Mouse (Mus musculus): Measurements from ENCODE around the gene Cisd3. TPM values are rescaled to one million over a fixed set of nuclear protein-coding genes. Genes with fewer than 3 reads are reported as not detected.
A peak's percentile ranks its signal among the peaks of the same experiment; 100 is the strongest.

Gene Cisd3
- polyA plus RNA-seq, 1 experiment, result 59.9 TPM

DNA sequence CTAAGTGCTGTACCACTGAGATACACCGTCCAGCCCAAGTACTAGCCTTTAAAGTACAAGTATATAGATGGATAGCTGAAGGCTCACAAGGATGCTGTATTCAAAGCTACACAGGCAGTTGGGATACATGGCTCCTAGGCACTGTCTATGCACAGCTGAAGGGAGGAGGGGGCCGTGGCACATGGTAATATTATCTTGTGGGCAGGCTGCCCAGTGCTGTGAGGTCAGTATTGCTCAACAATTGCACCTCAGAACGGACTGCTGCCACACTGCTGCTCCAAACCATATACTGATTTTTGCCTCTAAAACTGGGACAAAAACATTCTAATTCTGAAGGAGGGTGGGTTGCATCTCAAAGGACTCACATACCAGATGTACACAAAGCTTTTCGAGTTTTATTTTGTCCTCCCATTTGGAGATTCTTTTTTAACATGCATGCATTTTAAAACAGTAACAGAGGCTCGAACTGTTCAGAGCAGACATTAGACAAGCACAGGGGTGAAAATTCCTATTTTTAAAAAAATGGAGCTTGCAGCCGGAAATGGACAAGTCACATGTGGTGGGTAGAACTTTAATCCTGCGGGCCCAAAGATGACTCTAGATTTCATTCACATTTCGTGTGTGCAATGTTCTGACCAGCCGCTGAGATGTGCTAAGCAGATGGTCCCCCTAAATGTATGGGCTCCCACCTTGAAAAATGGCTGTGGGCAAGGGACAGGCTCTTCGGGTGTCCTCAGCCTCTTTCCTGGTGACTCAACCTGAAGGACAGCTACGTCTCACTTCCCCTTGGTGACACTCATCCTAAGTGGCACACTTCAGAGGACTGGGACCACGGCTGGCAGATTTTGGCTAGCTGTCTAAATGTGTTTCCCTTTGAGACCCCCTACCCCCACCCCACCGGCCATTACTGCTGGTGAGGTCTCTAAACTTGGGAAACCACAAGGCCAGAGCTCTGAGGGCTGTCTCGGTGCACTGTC lies 29.4 kb downstream of the Cisd3 start:
- Histone ChIP-seq H3K4me3 (ENCODE audit: insufficient read depth, low read length) (no peak overlapping the region), H3K27ac (ENCODE audit: insufficient read depth, low read length) (0 out of 2 replicates have a peak overlapping the region, but pooled peaks have one; percentile 55), H3K4me1 (ENCODE audit: control insufficient read depth, insufficient read depth, low read length) (no peaks in the 10 kb centered on the region)
- TF ChIP-seq CTCF (IDR thresholded peaks at IDR 0.05; ENCODE audit: extremely low read depth, insufficient read depth, low read length) (no peak), POLR2A (IDR thresholded peaks at IDR 0.05; ENCODE audit: extremely low read depth, insufficient read depth, low read length) (no peak)

GRCm38 (mm10) chr11:97716021-97716420 lies 30.4 kb downstream of the Cisd3 start:
- H3K27ac ChIP-seq (ENCODE audit: insufficient read depth, low read length), result no peak overlapping the region
- no peak overlapping the region for H3K4me3 ChIP-seq (ENCODE audit: insufficient read depth, low read length)
- TF ChIP-seq POLR2A (IDR thresholded peaks at IDR 0.05; ENCODE audit: extremely low read depth, insufficient read depth, low read length), result no peak
- no peak for TF ChIP-seq CTCF (IDR thresholded peaks at IDR 0.05; ENCODE audit: extremely low read depth, insufficient read depth, low read length)
- no peaks in the 10 kb centered on the region for H3K4me1 ChIP-seq (ENCODE audit: control insufficient read depth, insufficient read depth, low read length)

DNA sequence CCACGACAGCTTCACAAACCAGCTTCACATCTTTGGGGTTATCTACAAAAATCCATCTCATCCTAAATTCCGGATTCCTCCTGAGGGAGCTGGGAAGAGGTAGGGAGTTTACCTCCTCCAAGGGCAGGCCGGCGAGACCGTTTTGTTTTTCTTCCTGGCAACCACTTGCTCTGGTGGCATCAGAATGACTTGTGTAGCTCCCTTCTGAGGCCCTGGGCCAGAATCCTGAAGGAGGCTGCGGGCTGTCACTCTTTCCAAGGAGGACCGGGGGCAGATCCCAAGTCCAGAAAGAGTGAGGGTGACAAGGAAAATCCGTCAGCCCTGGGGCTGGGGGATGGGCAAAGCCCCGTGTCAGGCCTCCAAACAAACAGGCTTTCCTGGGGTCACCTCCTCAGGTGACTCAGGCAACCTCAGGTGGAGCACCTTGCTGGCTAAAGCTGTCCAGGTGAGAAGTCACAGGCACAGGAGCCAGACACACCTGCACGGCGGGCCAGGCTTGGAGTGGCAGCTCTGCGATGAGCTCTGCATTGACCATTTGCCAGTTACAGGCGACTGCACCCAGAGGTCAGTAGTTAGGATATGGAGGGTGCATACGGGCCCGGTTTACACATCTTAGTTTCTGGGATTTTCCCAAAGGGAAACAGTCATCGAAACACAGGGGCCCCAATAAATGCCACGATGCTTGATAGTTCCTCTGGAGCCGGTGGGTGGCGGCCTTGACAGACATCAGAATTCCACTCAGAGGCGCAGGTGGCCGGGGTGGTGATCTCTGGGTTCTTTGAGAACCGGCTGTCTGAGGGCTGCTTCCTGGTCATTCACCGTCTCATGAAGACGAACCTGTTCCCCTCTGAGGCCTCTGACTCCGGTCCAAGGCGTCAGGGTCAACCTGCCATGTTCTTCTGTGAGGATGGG lies 32.0 kb downstream of the Cisd3 start:
- Histone ChIP-seq H3K4me3 (ENCODE audit: insufficient read depth, low read length) (no peak overlapping the region), H3K4me1 (ENCODE audit: control insufficient read depth, insufficient read depth, low read length) (no peaks in the 10 kb centered on the region), H3K27ac (ENCODE audit: insufficient read depth, low read length) (no peak overlapping the region)
- TF ChIP-seq CTCF (IDR thresholded peaks at IDR 0.05; ENCODE audit: extremely low read depth, insufficient read depth, low read length), result no peak
- no peak for TF ChIP-seq POLR2A (IDR thresholded peaks at IDR 0.05; ENCODE audit: extremely low read depth, insufficient read depth, low read length)

- no peak overlapping the region for H3K27ac ChIP-seq (ENCODE audit: insufficient read depth, low read length)
- H3K4me1 ChIP-seq (ENCODE audit: control insufficient read depth, insufficient read depth, low read length), result no peaks in the 10 kb centered on the region
- no peak for TF ChIP-seq CTCF (IDR thresholded peaks at IDR 0.05; ENCODE audit: extremely low read depth, insufficient read depth, low read length)
- TF ChIP-seq POLR2A (IDR thresholded peaks at IDR 0.05; ENCODE audit: extremely low read depth, insufficient read depth, low read length), result no peak
- no peak overlapping the region for H3K4me3 ChIP-seq (ENCODE audit: insufficient read depth, low read length)
Observed at GRCm38 (mm10) chr11:97718281-97718860, 32.7 kb downstream of the Cisd3 start.

DNA sequence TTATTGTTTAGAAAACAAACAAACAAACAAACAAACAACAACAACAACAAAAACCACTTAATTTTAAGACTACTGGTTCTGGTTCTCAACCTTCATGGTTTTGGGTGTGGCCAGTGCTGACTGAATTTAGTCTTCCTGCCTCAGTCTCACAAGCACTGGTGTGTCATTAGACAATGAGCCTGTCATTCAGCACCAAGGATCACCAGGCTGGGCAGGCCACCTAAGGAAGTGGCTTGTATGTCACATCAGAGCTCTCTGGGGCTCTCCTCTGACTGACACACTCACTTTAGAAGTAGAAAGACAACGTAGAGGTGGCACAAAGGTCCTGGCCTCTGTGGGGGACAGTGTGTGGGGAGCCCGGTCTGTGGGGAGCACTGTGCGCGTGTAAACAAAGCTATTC lies 33.4 kb downstream of the Cisd3 start:
- Histone ChIP-seq H3K4me1 (ENCODE audit: control insufficient read depth, insufficient read depth, low read length) (no peaks in the 10 kb centered on the region), H3K4me3 (ENCODE audit: insufficient read depth, low read length) (no peak overlapping the region), H3K27ac (ENCODE audit: insufficient read depth, low read length) (no peak overlapping the region)
- TF ChIP-seq POLR2A (IDR thresholded peaks at IDR 0.05; ENCODE audit: extremely low read depth, insufficient read depth, low read length) (no peak), CTCF (IDR thresholded peaks at IDR 0.05; ENCODE audit: extremely low read depth, insufficient read depth, low read length) (no peak)

- TF ChIP-seq POLR2A (IDR thresholded peaks at IDR 0.05; ENCODE audit: extremely low read depth, insufficient read depth, low read length), result no peak
- TF ChIP-seq CTCF (IDR thresholded peaks at IDR 0.05; ENCODE audit: extremely low read depth, insufficient read depth, low read length), result no peak
- Histone ChIP-seq H3K4me3 (ENCODE audit: insufficient read depth, low read length) (no peak overlapping the region), H3K4me1 (ENCODE audit: control insufficient read depth, insufficient read depth, low read length) (no peaks in the 10 kb centered on the region), H3K27ac (ENCODE audit: insufficient read depth, low read length) (no peak overlapping the region)
Observed at GRCm38 (mm10) chr11:97721338-97721737, 35.7 kb downstream of the Cisd3 start.

- no peak overlapping the region for H3K27ac ChIP-seq (ENCODE audit: insufficient read depth, low read length)
- H3K4me3 ChIP-seq (ENCODE audit: insufficient read depth, low read length), result no peak overlapping the region
- TF ChIP-seq CTCF (IDR thresholded peaks at IDR 0.05; ENCODE audit: extremely low read depth, insufficient read depth, low read length), result no peak
- no peaks in the 10 kb centered on the region for H3K4me1 ChIP-seq (ENCODE audit: control insufficient read depth, insufficient read depth, low read length)
Observed at GRCm38 (mm10) chr11:97723709-97724108, 38.1 kb downstream of the Cisd3 start.

- TF ChIP-seq POLR2A (IDR thresholded peaks at IDR 0.05; ENCODE audit: extremely low read depth, insufficient read depth, low read length), result no peak
- TF ChIP-seq CTCF (IDR thresholded peaks at IDR 0.05; ENCODE audit: extremely low read depth, insufficient read depth, low read length), result no peak
- no peak overlapping the region for H3K4me3 ChIP-seq (ENCODE audit: insufficient read depth, low read length)
- H3K27ac ChIP-seq (ENCODE audit: insufficient read depth, low read length), result no peak overlapping the region
- H3K4me1 ChIP-seq (ENCODE audit: control insufficient read depth, insufficient read depth, low read length), result no peaks in the 10 kb centered on the region
Observed at GRCm38 (mm10) chr11:97728311-97728710, 42.7 kb downstream of the Cisd3 start.

DNA sequence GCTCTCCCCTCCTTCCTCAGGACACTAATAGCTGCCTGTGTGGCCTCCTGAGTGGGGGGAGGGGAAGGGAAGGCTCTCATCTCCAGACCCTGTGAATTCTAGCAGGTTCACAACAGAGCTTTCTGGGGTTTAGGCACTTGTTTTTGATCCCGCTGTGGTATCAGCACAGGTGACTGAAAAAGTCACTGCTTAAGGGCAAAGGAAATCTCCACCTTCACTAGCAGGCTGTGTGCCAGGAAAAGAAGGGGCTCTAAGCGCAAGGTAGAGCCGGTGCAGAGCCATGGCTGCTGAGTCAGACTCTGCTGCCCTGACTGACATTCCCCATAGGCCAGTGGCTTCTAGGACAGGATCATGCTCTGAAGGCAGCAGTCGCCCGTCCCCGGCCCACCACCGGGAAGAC lies 43.1 kb downstream of the Cisd3 start:
- Histone ChIP-seq H3K4me1 (ENCODE audit: control insufficient read depth, insufficient read depth, low read length) (no peaks in the 10 kb centered on the region), H3K27ac (ENCODE audit: insufficient read depth, low read length) (no peak overlapping the region), H3K4me3 (ENCODE audit: insufficient read depth, low read length) (no peak overlapping the region)
- TF ChIP-seq POLR2A (IDR thresholded peaks at IDR 0.05; ENCODE audit: extremely low read depth, insufficient read depth, low read length) (no peak), CTCF (IDR thresholded peaks at IDR 0.05; ENCODE audit: extremely low read depth, insufficient read depth, low read length) (no peak)
